Mouse (Mus musculus) ES-Bruce4 (cell line): ENCODE data around the gene Pex14. TPM values are rescaled to one million over a fixed set of nuclear protein-coding genes. Genes with fewer than 3 reads are reported as not detected.
A peak's percentile ranks its signal among the peaks of the same experiment; 100 is the strongest.

Experiments
- H3K27ac ChIP-seq: 2 replicates; pipeline ENCODE4 v1.5.1; 2012; ENCODE audit warnings: low read length, inconsistent platforms; ENCODE audit not compliant: insufficient read depth
- H3K27me3 ChIP-seq: 2 replicates; pipeline ENCODE4 v1.6.1; 2012; ENCODE audit warnings: mild to moderate bottlenecking, low read length, inconsistent platforms; ENCODE audit not compliant: control insufficient read depth, poor library complexity, insufficient read depth, severe bottlenecking
- H3K36me3 ChIP-seq: 2 replicates; pipeline ENCODE4 v1.6.1; 2012; ENCODE audit warnings: inconsistent platforms, mild to moderate bottlenecking, low read length, moderate library complexity; ENCODE audit not compliant: control insufficient read depth, poor library complexity, insufficient read depth, severe bottlenecking
- H3K4me1 ChIP-seq: one replicate; pipeline ENCODE4 v1.8.1; 2011; ENCODE audit warnings: low read length; ENCODE audit not compliant: control insufficient read depth, insufficient read depth
- H3K4me3 ChIP-seq: 2 replicates; pipeline ENCODE4 v1.5.1; 2011; ENCODE audit warnings: low read depth, mild to moderate bottlenecking, low read length
- H3K9ac ChIP-seq: 2 replicates; pipeline ENCODE4 v1.6.1; 2012; ENCODE audit warnings: low read depth, mild to moderate bottlenecking, inconsistent platforms; ENCODE audit not compliant: poor library complexity, severe bottlenecking
- H3K9me3 ChIP-seq: replicated peaks from 2 replicates; pipeline ENCODE4 v1.6.1; 2012; ENCODE audit warnings: mild to moderate bottlenecking, low read length, inconsistent platforms; ENCODE audit not compliant: control insufficient read depth, poor library complexity, insufficient read depth, severe bottlenecking
- CTCF ChIP-seq: IDR thresholded peaks from one replicate; pipeline ENCODE4 v1.8.1; 2011; ENCODE audit warnings: low read depth, low read length
- EP300 ChIP-seq: IDR thresholded peaks from 2 replicates; pipeline ENCODE4 v1.6.1; 2011; ENCODE audit warnings: low read depth, low read length; ENCODE audit not compliant: insufficient read depth
- POLR2A ChIP-seq: IDR thresholded peaks from one replicate; pipeline ENCODE4 v1.8.1; 2011; ENCODE audit warnings: low read length; ENCODE audit not compliant: insufficient read depth
- polyA plus RNA-seq: library from polyadenylated mRNA; stranded (reverse); fragments of >200 nt; gene quantifications from 2 replicates; pipeline ENCODE4 v1.2.4, GENCODE M21; 2011; ENCODE audit warnings: low read depth; ENCODE audit not compliant: missing spikeins, insufficient read depth, insufficient read length

Pex14 gene
- polyA plus RNA-seq, 1 experiment = 31.2 TPM

DNA sequence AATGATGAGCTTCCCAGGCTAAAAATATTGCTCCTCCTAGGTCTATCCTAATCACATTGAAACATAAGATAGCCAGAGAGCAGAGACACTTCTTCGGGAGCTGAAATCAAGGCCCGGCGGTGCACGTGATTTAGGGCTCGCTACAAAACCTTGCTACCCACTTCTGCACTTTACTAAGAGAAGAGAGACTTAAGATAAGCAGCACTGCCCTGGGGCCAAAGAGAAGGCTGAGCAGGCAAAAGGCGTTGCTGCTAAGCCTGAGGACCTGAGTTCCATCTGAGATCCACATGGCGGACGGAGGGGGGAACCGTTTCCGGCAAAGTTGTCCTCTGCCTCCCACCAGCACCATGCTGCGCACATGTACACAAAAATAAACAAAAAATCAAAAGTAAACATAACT lies 1.1 kb downstream of the Pex14 start:
- TF ChIP-seq EP300 (no peak), CTCF (no peak), POLR2A (no peak)
- Histone ChIP-seq H3K27ac (no peak overlapping the region), H3K9ac (peak overlapping the region; percentile 92), H3K27me3 (no peaks in the 10 kb centered on the region), H3K36me3 (no peaks in the 10 kb centered on the region), H3K9me3 (no peaks in the 10 kb centered on the region), H3K4me3 (peak overlapping the region; percentile 99), H3K4me1 (no peaks in the 10 kb centered on the region)

DNA sequence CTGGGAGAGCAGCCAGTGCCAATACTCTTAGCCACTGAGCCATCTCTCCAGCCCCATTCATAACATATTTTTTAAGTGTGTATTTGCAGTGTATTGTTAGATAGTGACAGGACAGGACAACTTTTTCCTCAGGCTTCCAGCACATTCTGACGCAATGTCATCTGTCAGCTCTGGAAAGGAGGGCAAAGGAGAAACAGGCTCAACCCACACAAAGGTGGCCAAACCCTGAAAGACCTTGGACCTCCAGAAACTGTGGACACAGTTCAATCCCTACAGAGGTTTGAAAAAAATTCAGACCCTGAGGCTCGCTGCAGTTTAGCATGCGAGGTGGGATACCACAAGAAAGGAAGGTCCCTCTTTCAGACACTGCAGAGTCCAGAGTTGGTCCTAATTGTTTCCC lies 1.7 kb downstream of the Pex14 start:
- TF ChIP-seq EP300 (no peak), CTCF (no peak), POLR2A (no peak)
- Histone ChIP-seq H3K27me3 (no peaks in the 10 kb centered on the region), H3K9me3 (no peaks in the 10 kb centered on the region), H3K4me1 (no peaks in the 10 kb centered on the region), H3K4me3 (peak overlapping the region; percentile 99), H3K27ac (no peak overlapping the region), H3K36me3 (0 out of 2 replicates have a peak, but pooled peaks cover 3% of the 10 kb centered on the region), H3K9ac (peak overlapping the region; percentile 92)

DNA sequence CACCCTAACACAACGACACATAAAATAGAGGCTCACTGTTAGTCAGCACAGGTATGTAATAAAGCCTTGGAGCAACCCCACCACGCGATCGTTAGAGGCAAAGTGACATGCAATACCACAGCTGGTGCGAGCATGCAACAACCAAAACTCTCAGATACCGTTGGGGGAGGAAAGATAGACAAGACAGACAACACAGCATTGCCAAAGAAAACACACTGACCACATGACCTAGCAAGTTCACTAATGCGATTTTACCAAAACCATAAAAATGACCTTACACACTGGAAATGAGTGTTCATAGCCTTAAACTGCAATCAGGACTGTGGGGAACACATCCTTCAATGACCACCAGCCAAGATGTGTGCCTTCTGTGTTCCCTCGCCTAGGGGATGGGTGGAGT lies 8.3 kb downstream of the Pex14 start:
- H3K9ac ChIP-seq = no peak overlapping the region
- no peak overlapping the region for H3K27ac ChIP-seq
- TF ChIP-seq EP300 (no peak), CTCF (no peak), POLR2A (no peak)
- 0 out of 2 replicates have a peak, but pooled peaks cover 3% of the 10 kb centered on the region for H3K36me3 ChIP-seq
- no peak overlapping the region for H3K4me3 ChIP-seq
- H3K4me1 ChIP-seq = peaks cover 2% of the 10 kb centered on the region
- no peaks in the 10 kb centered on the region for H3K9me3 ChIP-seq
- no peaks in the 10 kb centered on the region for H3K27me3 ChIP-seq

- Histone ChIP-seq H3K4me3 (no peak overlapping the region), H3K4me1 (peaks cover 2% of the 10 kb centered on the region), H3K27ac (no peak overlapping the region), H3K36me3 (no peaks in the 10 kb centered on the region), H3K27me3 (no peaks in the 10 kb centered on the region), H3K9me3 (no peaks in the 10 kb centered on the region), H3K9ac (no peak overlapping the region)
- TF ChIP-seq POLR2A (no peak), EP300 (no peak), CTCF (no peak)
Observed at GRCm38 (mm10) chr4:149085381-149085780, 14.3 kb downstream of the Pex14 start.

DNA sequence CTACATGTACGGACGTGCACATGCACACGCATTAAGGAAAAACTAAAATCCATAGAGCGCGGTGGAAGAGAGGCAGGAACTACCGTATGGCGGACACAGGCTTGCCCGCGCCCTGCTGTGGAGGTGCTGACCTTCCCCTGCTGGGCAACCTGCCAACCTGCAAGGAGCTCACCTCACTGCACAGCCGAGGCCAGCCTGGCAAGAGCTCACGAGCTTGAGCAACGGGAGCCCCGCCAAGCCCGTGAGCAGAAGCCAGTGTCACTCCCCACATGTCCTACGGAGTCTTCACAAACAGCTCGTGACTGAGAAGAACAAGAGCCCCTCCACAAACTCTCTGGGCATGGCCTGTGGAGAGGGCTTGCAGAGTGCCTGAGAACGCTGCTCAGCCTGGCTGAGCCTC lies 18.1 kb downstream of the Pex14 start:
- peaks cover 2% of the 10 kb centered on the region for H3K4me1 ChIP-seq
- no peak overlapping the region for H3K27ac ChIP-seq
- no peaks in the 10 kb centered on the region for H3K27me3 ChIP-seq
- H3K9ac ChIP-seq = no peak overlapping the region
- no peaks in the 10 kb centered on the region for H3K36me3 ChIP-seq
- peak overlapping the region; percentile 22; the same call in 1 of the 2 replicates for H3K4me3 ChIP-seq
- no peaks in the 10 kb centered on the region for H3K9me3 ChIP-seq
- TF ChIP-seq CTCF (no peak), POLR2A (no peak), EP300 (no peak)

DNA sequence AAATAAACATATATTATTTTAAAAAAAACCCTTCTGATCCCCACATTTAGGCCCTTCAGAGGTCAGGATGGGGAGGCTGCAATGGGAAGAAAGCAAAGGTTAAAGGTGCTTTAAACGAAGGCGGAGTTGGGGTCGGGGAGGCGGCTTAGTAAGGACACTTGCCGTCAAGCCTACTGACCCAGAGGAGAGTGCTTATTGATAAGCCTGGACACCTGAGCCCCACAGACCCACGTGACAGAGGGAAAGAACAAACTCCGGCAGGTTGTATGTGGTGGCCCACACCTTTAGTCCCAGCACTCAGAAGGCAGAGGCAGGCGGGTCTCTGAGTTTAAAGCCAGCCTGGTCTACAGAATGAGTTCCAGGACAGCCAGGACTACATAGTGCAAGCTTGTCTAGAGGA lies 19.6 kb downstream of the Pex14 start:
- H3K4me3 ChIP-seq = no peak overlapping the region
- H3K4me1 ChIP-seq = peaks cover 2% of the 10 kb centered on the region
- no peaks in the 10 kb centered on the region for H3K9me3 ChIP-seq
- H3K27me3 ChIP-seq = no peaks in the 10 kb centered on the region
- H3K9ac ChIP-seq = no peak overlapping the region
- H3K36me3 ChIP-seq = no peaks in the 10 kb centered on the region
- no peak for TF ChIP-seq CTCF
- TF ChIP-seq EP300 = no peak
- TF ChIP-seq POLR2A = no peak
- H3K27ac ChIP-seq = no peak overlapping the region
